Mouse (Mus musculus): ENCODE measurements around the gene Zfp111. TPM values are rescaled to one million over a fixed set of nuclear protein-coding genes. Genes with fewer than 3 reads are reported as not detected.

Gene Zfp111
- polyA plus RNA-seq, 1 experiment from 2014 or later: 4.2 TPM

DNA sequence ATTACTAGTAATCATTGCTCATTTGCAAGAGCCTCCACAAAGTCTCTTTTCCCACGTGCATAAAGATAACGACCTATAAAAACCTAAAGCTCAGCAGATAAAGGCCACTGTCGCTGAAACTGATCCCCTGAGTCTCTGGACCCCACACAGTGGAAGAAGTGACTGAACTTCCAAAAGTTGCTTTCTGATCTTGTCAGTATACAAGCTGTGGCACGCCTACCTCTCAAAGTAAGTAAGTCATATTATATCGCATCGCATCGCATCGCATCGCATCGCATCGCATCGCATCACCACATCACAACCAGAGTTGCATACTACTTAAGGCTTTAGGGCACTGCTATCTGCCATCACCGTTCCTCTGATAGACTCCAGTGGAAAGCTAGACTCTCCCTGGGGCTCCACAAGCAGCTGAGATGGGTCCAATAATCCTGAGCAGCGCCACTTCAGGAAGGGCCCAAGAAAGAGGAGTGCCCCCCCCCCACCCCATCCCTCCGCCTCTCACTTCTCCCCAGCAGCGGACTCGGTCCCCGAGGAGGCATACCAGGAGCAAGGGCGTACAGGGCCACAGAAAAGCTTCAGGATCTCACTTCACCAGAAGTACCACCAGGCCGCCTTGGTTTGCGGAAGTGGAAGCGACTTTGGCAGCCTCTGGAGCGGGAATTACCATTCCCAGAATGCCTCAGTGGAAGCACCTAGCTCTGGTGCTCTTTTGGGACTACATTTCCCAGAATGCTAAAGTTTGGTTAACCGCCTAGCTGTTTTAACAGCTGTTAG, 3.6 kb downstream of the Zfp111 start:
- whole genome bisulfite sequencing: 12% methylated on average over 23 of the region's 24 CpGs
- no peaks in the 10 kb centered on the region; the same call in 1 of the 2 replicates for H3K27me3 ChIP-seq (replicated peaks; ENCODE audit: control insufficient read depth, insufficient read depth, low read length)
- peak overlapping the region; percentile 51 for H3K4me2 ChIP-seq (ENCODE audit: low read length)
- peak overlapping the region; percentile 61 for H3K4me3 ChIP-seq (ENCODE audit: low read length)
- H3K4me1 ChIP-seq (ENCODE audit: control insufficient read depth, insufficient read depth, low read depth, low read length): peaks cover 6% of the 10 kb centered on the region
- no peaks in the 10 kb centered on the region for H3K9me3 ChIP-seq (ENCODE audit: control insufficient read depth, low read length)
- H3K36me3 ChIP-seq (ENCODE audit: control insufficient read depth, insufficient read depth, low read length): peaks cover 3% of the 10 kb centered on the region; the same call in 1 of the 2 replicates
- ATAC-seq: peak; percentile 92
- H3K27ac ChIP-seq (ENCODE audit: low read depth, low read length): peak overlapping the region; percentile 73
- H3K9ac ChIP-seq (ENCODE audit: low read depth, low read length): peak overlapping the region; percentile 80

DNA sequence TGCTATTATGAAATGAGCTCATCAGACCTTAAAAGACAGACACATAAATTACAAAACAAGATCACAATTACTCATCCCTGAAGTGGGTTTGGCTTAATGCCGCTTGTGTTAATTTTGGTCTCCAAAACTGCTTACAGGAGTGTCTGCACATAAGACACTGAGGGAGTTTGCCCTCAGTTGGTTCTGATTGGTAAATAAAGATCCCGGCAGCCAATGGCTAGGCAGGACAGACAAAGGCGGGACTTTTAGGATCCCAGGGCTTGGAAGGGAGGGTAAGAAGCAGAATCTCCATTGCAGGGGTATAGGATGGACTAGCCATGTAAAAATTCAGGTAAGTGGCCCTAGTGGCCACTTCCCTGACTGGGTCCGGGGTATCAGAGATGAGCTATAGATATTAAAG, 14.3 kb downstream of the Zfp111 start:
- peaks cover 2% of the 10 kb centered on the region; the same call in 1 of the 2 replicates for H3K9me3 ChIP-seq (ENCODE audit: control insufficient read depth, low read length)
- H3K36me3 ChIP-seq (ENCODE audit: control insufficient read depth, insufficient read depth, low read length): peaks cover 42% of the 10 kb centered on the region
- no peak overlapping the region for H3K4me2 ChIP-seq (ENCODE audit: low read length)
- ATAC-seq: no peak
- no peaks in the 10 kb centered on the region for H3K27me3 ChIP-seq (replicated peaks; ENCODE audit: control insufficient read depth, insufficient read depth, low read length)
- H3K9ac ChIP-seq (ENCODE audit: low read depth, low read length): no peak overlapping the region
- 95% methylated on average over 4 of the region's 4 CpGs for WGBS
- H3K4me1 ChIP-seq (ENCODE audit: control insufficient read depth, insufficient read depth, low read depth, low read length): no peaks in the 10 kb centered on the region
- no peak overlapping the region for H3K27ac ChIP-seq (ENCODE audit: low read depth, low read length)
- no peak overlapping the region for H3K4me3 ChIP-seq (ENCODE audit: low read length)

DNA sequence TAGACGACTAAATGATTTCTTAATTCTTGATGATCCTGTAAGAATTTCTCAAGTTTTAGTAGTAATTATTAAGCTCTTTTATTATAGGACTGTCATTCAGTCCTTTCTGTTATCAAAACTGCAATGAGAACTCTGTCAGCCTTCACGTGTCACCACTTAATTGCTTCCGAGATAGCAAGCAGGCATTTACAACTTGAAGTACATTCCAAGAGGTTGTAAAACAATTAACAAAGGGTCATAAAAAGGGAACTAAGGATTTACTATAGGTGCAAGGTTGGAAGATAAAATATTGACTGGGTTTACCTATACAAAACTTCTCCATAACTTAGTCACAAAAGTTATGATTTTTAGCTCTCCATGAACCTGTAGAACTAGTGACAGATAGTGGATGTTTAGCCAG, 18.1 kb downstream of the Zfp111 start:
- no peak for ATAC-seq
- Histone ChIP-seq H3K9me3 (ENCODE audit: control insufficient read depth, low read length) (no peaks in the 10 kb centered on the region), H3K36me3 (ENCODE audit: control insufficient read depth, insufficient read depth, low read length) (peaks cover 15% of the 10 kb centered on the region), H3K9ac (ENCODE audit: low read depth, low read length) (no peak overlapping the region), H3K27me3 (replicated peaks; ENCODE audit: control insufficient read depth, insufficient read depth, low read length) (no peaks in the 10 kb centered on the region), H3K4me1 (ENCODE audit: control insufficient read depth, insufficient read depth, low read depth, low read length) (no peaks in the 10 kb centered on the region), H3K4me2 (ENCODE audit: low read length) (no peak overlapping the region), H3K4me3 (ENCODE audit: low read length) (no peak overlapping the region), H3K27ac (ENCODE audit: low read depth, low read length) (no peak overlapping the region)
- 89% methylated on average over 3 of the region's 3 CpGs for WGBS

GRCm38 (mm10) chr7:24191361-24191760, 19.9 kb downstream of the Zfp111 start:
- no peak overlapping the region for H3K4me2 ChIP-seq (ENCODE audit: low read length)
- no peak for ATAC-seq
- no peak overlapping the region for H3K9ac ChIP-seq (ENCODE audit: low read depth, low read length)
- peaks cover 7% of the 10 kb centered on the region; the same call in 1 of the 2 replicates for H3K36me3 ChIP-seq (ENCODE audit: control insufficient read depth, insufficient read depth, low read length)
- no peak overlapping the region for H3K4me3 ChIP-seq (ENCODE audit: low read length)
- WGBS: 100% methylated on average over 2 of the region's 2 CpGs
- no peaks in the 10 kb centered on the region for H3K27me3 ChIP-seq (replicated peaks; ENCODE audit: control insufficient read depth, insufficient read depth, low read length)
- H3K4me1 ChIP-seq (ENCODE audit: control insufficient read depth, insufficient read depth, low read depth, low read length): no peaks in the 10 kb centered on the region
- H3K9me3 ChIP-seq (ENCODE audit: control insufficient read depth, low read length): no peaks in the 10 kb centered on the region
- H3K27ac ChIP-seq (ENCODE audit: low read depth, low read length): no peak overlapping the region

DNA sequence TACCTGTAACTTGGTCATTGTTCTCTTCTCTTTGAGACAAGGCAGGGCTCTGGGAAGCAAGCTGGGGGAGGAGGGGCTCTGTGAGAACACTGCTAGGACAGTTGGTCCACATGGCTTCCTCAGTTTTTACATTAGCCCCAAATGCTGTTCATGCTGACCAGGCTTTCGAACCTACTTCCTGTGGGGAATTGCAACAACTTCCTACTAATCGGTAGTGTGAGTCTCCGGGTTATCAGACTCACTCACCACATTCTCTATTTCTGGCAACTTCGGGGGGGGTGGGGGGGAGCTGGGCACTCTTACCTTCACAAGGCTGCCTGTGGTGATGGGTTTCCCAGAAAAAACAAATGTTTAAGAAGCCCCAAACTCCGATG, 21.7 kb downstream of the Zfp111 start:
- Histone ChIP-seq H3K4me1 (ENCODE audit: control insufficient read depth, insufficient read depth, low read depth, low read length) (no peaks in the 10 kb centered on the region), H3K27me3 (replicated peaks; ENCODE audit: control insufficient read depth, insufficient read depth, low read length) (no peaks in the 10 kb centered on the region), H3K4me3 (ENCODE audit: low read length) (no peak overlapping the region), H3K36me3 (ENCODE audit: control insufficient read depth, insufficient read depth, low read length) (peaks cover 7% of the 10 kb centered on the region; the same call in 1 of the 2 replicates), H3K9me3 (ENCODE audit: control insufficient read depth, low read length) (no peaks in the 10 kb centered on the region), H3K4me2 (ENCODE audit: low read length) (no peak overlapping the region), H3K9ac (ENCODE audit: low read depth, low read length) (no peak overlapping the region), H3K27ac (ENCODE audit: low read depth, low read length) (no peak overlapping the region)
- ATAC-seq: no peak
- WGBS: 83% methylated on average over 5 of the region's 5 CpGs

DNA sequence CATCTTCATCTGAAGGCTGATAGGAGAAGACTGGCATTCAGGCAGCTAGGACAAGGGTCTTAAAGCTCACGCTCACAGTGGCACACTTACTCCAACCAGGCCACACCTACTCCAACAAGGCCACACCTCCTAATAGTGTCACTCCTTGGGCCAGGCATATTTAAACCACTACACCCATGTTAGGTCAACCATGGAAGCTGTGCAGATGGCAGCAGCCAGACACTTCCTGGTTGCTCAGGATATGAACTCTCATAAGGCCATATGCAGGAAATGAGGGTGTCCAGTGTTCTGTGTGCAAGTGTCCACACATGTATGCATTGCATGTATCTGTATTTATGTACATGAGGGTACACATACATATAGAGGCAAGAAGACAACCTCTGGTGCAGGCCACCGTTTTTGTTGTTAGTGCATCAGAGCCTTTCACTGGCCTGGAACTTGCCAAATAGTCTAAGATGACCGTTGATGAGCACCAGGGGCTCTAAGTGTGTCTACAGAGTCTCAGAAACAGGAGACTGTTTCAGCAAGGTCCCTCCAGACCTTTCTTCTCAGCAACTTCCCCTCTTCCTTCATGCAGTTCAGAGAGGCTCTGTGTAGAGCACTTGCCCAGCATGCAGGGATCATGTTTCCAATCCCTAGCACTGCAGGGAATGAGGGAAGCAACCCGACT, 22.2 kb downstream of the Zfp111 start:
- Histone ChIP-seq H3K4me3 (ENCODE audit: low read length) (no peak overlapping the region), H3K9ac (ENCODE audit: low read depth, low read length) (no peak overlapping the region), H3K27ac (ENCODE audit: low read depth, low read length) (no peak overlapping the region), H3K4me1 (ENCODE audit: control insufficient read depth, insufficient read depth, low read depth, low read length) (no peaks in the 10 kb centered on the region), H3K4me2 (ENCODE audit: low read length) (no peak overlapping the region), H3K27me3 (replicated peaks; ENCODE audit: control insufficient read depth, insufficient read depth, low read length) (no peaks in the 10 kb centered on the region), H3K36me3 (ENCODE audit: control insufficient read depth, insufficient read depth, low read length) (peaks cover 6% of the 10 kb centered on the region; the same call in 1 of the 2 replicates), H3K9me3 (ENCODE audit: control insufficient read depth, low read length) (no peaks in the 10 kb centered on the region)
- WGBS: 70% methylated on average over 4 of the region's 4 CpGs
- ATAC-seq: no peak

GRCm38 (mm10) chr7:24187611-24188010, 23.6 kb downstream of the Zfp111 start:
- Histone ChIP-seq H3K4me1 (ENCODE audit: control insufficient read depth, insufficient read depth, low read depth, low read length) (no peaks in the 10 kb centered on the region), H3K9ac (ENCODE audit: low read depth, low read length) (no peak overlapping the region), H3K9me3 (ENCODE audit: control insufficient read depth, low read length) (no peaks in the 10 kb centered on the region), H3K4me3 (ENCODE audit: low read length) (no peak overlapping the region), H3K27ac (ENCODE audit: low read depth, low read length) (no peak overlapping the region), H3K36me3 (ENCODE audit: control insufficient read depth, insufficient read depth, low read length) (no peaks in the 10 kb centered on the region), H3K4me2 (ENCODE audit: low read length) (no peak overlapping the region), H3K27me3 (replicated peaks; ENCODE audit: control insufficient read depth, insufficient read depth, low read length) (no peaks in the 10 kb centered on the region)
- no peak for ATAC-seq
- WGBS: 70% methylated on average over 1 of the region's 1 CpGs

DNA sequence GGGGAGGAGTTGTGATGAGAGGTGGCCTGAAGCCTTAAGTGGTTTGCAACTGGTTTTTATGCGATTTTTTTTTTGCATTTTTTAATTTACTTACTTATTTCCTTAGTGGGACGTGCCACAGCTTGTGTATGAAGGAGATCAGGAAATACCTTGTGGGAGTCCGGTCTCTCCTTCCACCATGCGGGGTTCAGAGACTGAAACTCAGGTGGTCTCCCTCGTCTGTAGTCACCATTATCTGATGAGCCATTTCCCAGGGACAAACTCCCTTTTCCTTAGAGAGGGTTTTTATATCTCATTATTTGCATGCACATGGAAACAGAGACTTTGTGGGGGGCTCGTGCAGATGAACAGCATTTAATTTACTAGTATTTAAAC, 35.9 kb downstream of the Zfp111 start:
- H3K9me3 ChIP-seq (ENCODE audit: control insufficient read depth, low read length): no peaks in the 10 kb centered on the region
- no peaks in the 10 kb centered on the region for H3K36me3 ChIP-seq (ENCODE audit: control insufficient read depth, insufficient read depth, low read length)
- peak overlapping the region; percentile 56 for H3K4me2 ChIP-seq (ENCODE audit: low read length)
- ATAC-seq: no peak
- H3K27ac ChIP-seq (ENCODE audit: low read depth, low read length): peak overlapping the region; percentile 78; the same call in 1 of the 2 replicates
- peak overlapping the region; percentile 63 for H3K9ac ChIP-seq (ENCODE audit: low read depth, low read length)
- no peaks in the 10 kb centered on the region; the same call in 1 of the 2 replicates for H3K4me1 ChIP-seq (ENCODE audit: control insufficient read depth, insufficient read depth, low read depth, low read length)
- peak overlapping the region; percentile 52 for H3K4me3 ChIP-seq (ENCODE audit: low read length)
- no peaks in the 10 kb centered on the region for H3K27me3 ChIP-seq (replicated peaks; ENCODE audit: control insufficient read depth, insufficient read depth, low read length)
- 64% methylated on average over 6 of the region's 6 CpGs for WGBS

GRCm38 (mm10) chr7:24174618-24175336, 36.5 kb downstream of the Zfp111 start, which contains the start of gene Zfp114:
TSS of gene Zfp114 (plus strand) at chr7:24175060.
- H3K27me3 ChIP-seq (replicated peaks; ENCODE audit: control insufficient read depth, insufficient read depth, low read length): no peaks in the 10 kb centered on the region
- peak within 1 kb of the TSS; percentile 78 for H3K27ac ChIP-seq (ENCODE audit: low read depth, low read length)
- peak; percentile 95 for ATAC-seq
- H3K36me3 ChIP-seq (ENCODE audit: control insufficient read depth, insufficient read depth, low read length): no peaks in the 10 kb centered on the region
- no peaks in the 10 kb centered on the region for H3K9me3 ChIP-seq (ENCODE audit: control insufficient read depth, low read length)
- H3K4me2 ChIP-seq (ENCODE audit: low read length): peak within 1 kb of the TSS; percentile 56
- peak within 1 kb of the TSS; percentile 52 for H3K4me3 ChIP-seq (ENCODE audit: low read length)
- H3K9ac ChIP-seq (ENCODE audit: low read depth, low read length): peak within 1 kb of the TSS; percentile 63
- no peaks in the 10 kb centered on the region; the same call in 1 of the 2 replicates for H3K4me1 ChIP-seq (ENCODE audit: control insufficient read depth, insufficient read depth, low read depth, low read length)
- WGBS: 13% methylated on average over 23 of the region's 23 CpGs

Data from hindbrain, embryonic 16.5 days (tissue).